Mouse (Mus musculus) cortical plate, adult 2 months (tissue): ENCODE data around the gene Zfp37.

Source experiments
- CTCF ChIP-seq: fragments of 200-500 bp; IDR thresholded peaks from 2 replicates; pipeline ENCODE4 v1.5.1; 2011; ENCODE audit warnings: mild to moderate bottlenecking, control low read depth, low read length; ENCODE audit not compliant: insufficient read depth; ENCODE audit errors: extremely low read depth
- POLR2A ChIP-seq: fragments of 200-500 bp; IDR thresholded peaks from 2 replicates; pipeline ENCODE4 v1.6.1; 2011; ENCODE audit warnings: mild to moderate bottlenecking, low read length, control low read depth; ENCODE audit not compliant: insufficient read depth; ENCODE audit errors: extremely low read depth

GRCm38 (mm10) chr4:62158401-62158800, 72.4 kb downstream of the Zfp37 start:
- TF ChIP-seq POLR2A (no peak), CTCF (no peak)
